Mouse (Mus musculus): ENCODE results near the gene Hspb11. TPM values are rescaled to one million over a fixed set of nuclear protein-coding genes. Genes with fewer than 3 reads are reported as not detected.
A peak's percentile ranks its signal among the peaks of the same experiment; 100 is the strongest.

Hspb11 gene
- polyA plus RNA-seq, 1 experiment from 2014 or later: 25.5 TPM

- TF ChIP-seq CTCF (IDR thresholded peaks at IDR 0.05; ENCODE audit: low read depth): no peak
- no peaks in the 10 kb centered on the region for H3K36me3 ChIP-seq (ENCODE audit: control insufficient read depth, insufficient read depth)
- H3K27ac ChIP-seq (ENCODE audit: low read depth, low read length): no peak overlapping the region
- peaks cover 9% of the 10 kb centered on the region for H3K4me1 ChIP-seq (replicated peaks; ENCODE audit: control insufficient read depth, insufficient read depth, low read length)
- H3K9me3 ChIP-seq (ENCODE audit: control insufficient read depth): no peaks in the 10 kb centered on the region
- H3K4me3 ChIP-seq (ENCODE audit: low read depth, low read length): no peak overlapping the region
- H3K4me2 ChIP-seq (replicated peaks; ENCODE audit: low read depth): no peak overlapping the region
- WGBS: 74% methylated on average over 3 of the region's 3 CpGs
- no peak for ATAC-seq
- H3K9ac ChIP-seq (ENCODE audit: low read depth, low read length): no peak overlapping the region
- H3K27me3 ChIP-seq (replicated peaks; ENCODE audit: control insufficient read depth, insufficient read depth, low read length): no peaks in the 10 kb centered on the region
Observed at GRCm38 (mm10) chr4:107248061-107248460, 5.3 kb upstream of the Hspb11 start.

GRCm38 (mm10) chr4:107249471-107249870 lies 3.9 kb upstream of the Hspb11 start:
- H3K9ac ChIP-seq (ENCODE audit: low read depth, low read length): no peak overlapping the region
- ATAC-seq: no peak
- peaks cover 13% of the 10 kb centered on the region for H3K4me1 ChIP-seq (replicated peaks; ENCODE audit: control insufficient read depth, insufficient read depth, low read length)
- no peak overlapping the region for H3K4me3 ChIP-seq (ENCODE audit: low read depth, low read length)
- TF ChIP-seq CTCF (IDR thresholded peaks at IDR 0.05; ENCODE audit: low read depth): no peak
- no peaks in the 10 kb centered on the region for H3K36me3 ChIP-seq (ENCODE audit: control insufficient read depth, insufficient read depth)
- H3K27me3 ChIP-seq (replicated peaks; ENCODE audit: control insufficient read depth, insufficient read depth, low read length): no peaks in the 10 kb centered on the region
- WGBS: 38% methylated on average over 2 of the region's 2 CpGs
- no peak overlapping the region for H3K4me2 ChIP-seq (replicated peaks; ENCODE audit: low read depth)
- H3K27ac ChIP-seq (ENCODE audit: low read depth, low read length): no peak overlapping the region
- no peaks in the 10 kb centered on the region for H3K9me3 ChIP-seq (ENCODE audit: control insufficient read depth)

- ATAC-seq: no peak
- no peaks in the 10 kb centered on the region for H3K9me3 ChIP-seq (ENCODE audit: control insufficient read depth)
- TF ChIP-seq CTCF (IDR thresholded peaks at IDR 0.05; ENCODE audit: low read depth): peak; percentile 87
- H3K27ac ChIP-seq (ENCODE audit: low read depth, low read length): no peak overlapping the region
- no peaks in the 10 kb centered on the region for H3K27me3 ChIP-seq (replicated peaks; ENCODE audit: control insufficient read depth, insufficient read depth, low read length)
- H3K4me3 ChIP-seq (ENCODE audit: low read depth, low read length): no peak overlapping the region
- no peak overlapping the region for H3K9ac ChIP-seq (ENCODE audit: low read depth, low read length)
- WGBS: 19% methylated on average over 4 of the region's 4 CpGs
- H3K4me1 ChIP-seq (replicated peaks; ENCODE audit: control insufficient read depth, insufficient read depth, low read length): peaks cover 15% of the 10 kb centered on the region
- no peak overlapping the region for H3K4me2 ChIP-seq (replicated peaks; ENCODE audit: low read depth)
- no peaks in the 10 kb centered on the region for H3K36me3 ChIP-seq (ENCODE audit: control insufficient read depth, insufficient read depth)
Observed at GRCm38 (mm10) chr4:107250494-107250893, 2.9 kb upstream of the Hspb11 start.

- no peak overlapping the region for H3K27ac ChIP-seq (ENCODE audit: low read depth, low read length)
Observed at GRCm38 (mm10) chr4:107252522-107252921, 871 bp upstream of the Hspb11 start.

GRCm38 (mm10) chr4:107254414-107254813 lies 1.0 kb downstream of the Hspb11 start:
- Histone ChIP-seq H3K27me3 (replicated peaks; ENCODE audit: control insufficient read depth, insufficient read depth, low read length) (no peaks in the 10 kb centered on the region), H3K4me2 (replicated peaks; ENCODE audit: low read depth) (peak overlapping the region; percentile 90), H3K27ac (ENCODE audit: low read depth, low read length) (no peak overlapping the region), H3K4me1 (replicated peaks; ENCODE audit: control insufficient read depth, insufficient read depth, low read length) (peaks cover 11% of the 10 kb centered on the region), H3K36me3 (ENCODE audit: control insufficient read depth, insufficient read depth) (no peaks in the 10 kb centered on the region), H3K4me3 (ENCODE audit: low read depth, low read length) (peak overlapping the region; percentile 72), H3K9ac (ENCODE audit: low read depth, low read length) (peak overlapping the region; percentile 70), H3K9me3 (ENCODE audit: control insufficient read depth) (no peaks in the 10 kb centered on the region)
- TF ChIP-seq CTCF (IDR thresholded peaks at IDR 0.05; ENCODE audit: low read depth): no peak
- ATAC-seq: no peak
- 46% methylated on average over 3 of the region's 3 CpGs for WGBS

More at GRCm38 (mm10) chr4:107252522-107252921, 871 bp upstream of the Hspb11 start:
- Histone ChIP-seq H3K36me3 (ENCODE audit: control insufficient read depth, insufficient read depth) (no peaks in the 10 kb centered on the region), H3K4me3 (ENCODE audit: low read depth, low read length) (peak overlapping the region; percentile 72), H3K9ac (ENCODE audit: low read depth, low read length) (peak overlapping the region; percentile 70), H3K27me3 (replicated peaks; ENCODE audit: control insufficient read depth, insufficient read depth, low read length) (no peaks in the 10 kb centered on the region), H3K4me2 (replicated peaks; ENCODE audit: low read depth) (peak overlapping the region; percentile 90), H3K4me1 (replicated peaks; ENCODE audit: control insufficient read depth, insufficient read depth, low read length) (peaks cover 11% of the 10 kb centered on the region), H3K9me3 (ENCODE audit: control insufficient read depth) (no peaks in the 10 kb centered on the region)
- no peak for TF ChIP-seq CTCF (IDR thresholded peaks at IDR 0.05; ENCODE audit: low read depth)
- no peak for ATAC-seq
- WGBS: 1% methylated on average over 11 of the region's 11 CpGs

- no peak overlapping the region for H3K4me2 ChIP-seq (replicated peaks; ENCODE audit: low read depth)
- WGBS: 29% methylated on average over 4 of the region's 4 CpGs
- H3K9me3 ChIP-seq (ENCODE audit: control insufficient read depth): no peaks in the 10 kb centered on the region
- H3K27me3 ChIP-seq (replicated peaks; ENCODE audit: control insufficient read depth, insufficient read depth, low read length): no peaks in the 10 kb centered on the region
- H3K9ac ChIP-seq (ENCODE audit: low read depth, low read length): no peak overlapping the region
- H3K4me3 ChIP-seq (ENCODE audit: low read depth, low read length): no peak overlapping the region
- H3K27ac ChIP-seq (ENCODE audit: low read depth, low read length): no peak overlapping the region
- no peaks in the 10 kb centered on the region for H3K4me1 ChIP-seq (replicated peaks; ENCODE audit: control insufficient read depth, insufficient read depth, low read length)
- no peak for TF ChIP-seq CTCF (IDR thresholded peaks at IDR 0.05; ENCODE audit: low read depth)
- ATAC-seq: peak; percentile 74
- H3K36me3 ChIP-seq (ENCODE audit: control insufficient read depth, insufficient read depth): no peaks in the 10 kb centered on the region
Observed at GRCm38 (mm10) chr4:107260001-107260400, 6.6 kb downstream of the Hspb11 start.

- no peak overlapping the region for H3K9ac ChIP-seq (ENCODE audit: low read depth, low read length)
- WGBS: 81% methylated on average over 4 of the region's 4 CpGs
- no peaks in the 10 kb centered on the region for H3K9me3 ChIP-seq (ENCODE audit: control insufficient read depth)
- H3K4me3 ChIP-seq (ENCODE audit: low read depth, low read length): no peak overlapping the region
- TF ChIP-seq CTCF (IDR thresholded peaks at IDR 0.05; ENCODE audit: low read depth): no peak
- no peaks in the 10 kb centered on the region for H3K27me3 ChIP-seq (replicated peaks; ENCODE audit: control insufficient read depth, insufficient read depth, low read length)
- H3K4me2 ChIP-seq (replicated peaks; ENCODE audit: low read depth): no peak overlapping the region
- H3K27ac ChIP-seq (ENCODE audit: low read depth, low read length): no peak overlapping the region
- H3K36me3 ChIP-seq (ENCODE audit: control insufficient read depth, insufficient read depth): no peaks in the 10 kb centered on the region; the same call in 1 of the 2 replicates
- H3K4me1 ChIP-seq (replicated peaks; ENCODE audit: control insufficient read depth, insufficient read depth, low read length): no peaks in the 10 kb centered on the region
- no peak for ATAC-seq
Observed at GRCm38 (mm10) chr4:107273683-107274082, 20.3 kb downstream of the Hspb11 start.
